Mouse (Mus musculus): ENCODE measurements around the gene Cnot11.
A peak's percentile ranks its signal among the peaks of the same experiment; 100 is the strongest.

Gene Cnot11

GRCm38 (mm10) chr1:39534831-39535230, at the start of gene Cnot11:
Gene Cnot11, plus strand, starts transcription at chr1:39534992.
- DNase-seq (ENCODE audit: extremely low spot score, low read depth, low spot score): no peak

- DNase-seq (ENCODE audit: extremely low spot score, low read depth, low spot score): no peak
These were observed 47.4 kb upstream of the Cnot11 start for GRCm38 (mm10) chr1:39487370-39487769.

GRCm38 (mm10) chr1:39493165-39493564, 41.6 kb upstream of the Cnot11 start:
- DNase-seq (ENCODE audit: extremely low spot score, low read depth, low spot score): no peak

GRCm38 (mm10) chr1:39493664-39494063, 41.1 kb upstream of the Cnot11 start:
- no peak for DNase-seq (ENCODE audit: extremely low spot score, low read depth, low spot score)

GRCm38 (mm10) chr1:39496995-39497394, 37.8 kb upstream of the Cnot11 start:
- no peak for DNase-seq (ENCODE audit: extremely low spot score, low read depth, low spot score)

GRCm38 (mm10) chr1:39497748-39498147, 37.0 kb upstream of the Cnot11 start:
- no peak for DNase-seq (ENCODE audit: extremely low spot score, low read depth, low spot score)

- DNase-seq (ENCODE audit: extremely low spot score, low read depth, low spot score): no peak
These were observed 35.3 kb upstream of the Cnot11 start for GRCm38 (mm10) chr1:39499485-39499941.

GRCm38 (mm10) chr1:39502817-39503633, 31.8 kb upstream of the Cnot11 start:
- DNase-seq (ENCODE audit: extremely low spot score, low read depth, low spot score): no peak

GRCm38 (mm10) chr1:39504261-39504660, 30.5 kb upstream of the Cnot11 start:
- no peak for DNase-seq (ENCODE audit: extremely low spot score, low read depth, low spot score)

- no peak for DNase-seq (ENCODE audit: extremely low spot score, low read depth, low spot score)
These were observed 29.2 kb upstream of the Cnot11 start for GRCm38 (mm10) chr1:39505600-39505999.

GRCm38 (mm10) chr1:39511775-39512174, 23.0 kb upstream of the Cnot11 start:
- no peak for DNase-seq (ENCODE audit: extremely low spot score, low read depth, low spot score)

- no peak for DNase-seq (ENCODE audit: extremely low spot score, low read depth, low spot score)
These were observed 22.6 kb upstream of the Cnot11 start for GRCm38 (mm10) chr1:39512183-39512582.

- no peak for DNase-seq (ENCODE audit: extremely low spot score, low read depth, low spot score)
These were observed 19.3 kb upstream of the Cnot11 start for GRCm38 (mm10) chr1:39515303-39515991.

GRCm38 (mm10) chr1:39521326-39521725, 13.5 kb upstream of the Cnot11 start:
- DNase-seq (ENCODE audit: extremely low spot score, low read depth, low spot score): no peak

- no peak for DNase-seq (ENCODE audit: extremely low spot score, low read depth, low spot score)
These were observed 12.3 kb upstream of the Cnot11 start for GRCm38 (mm10) chr1:39522519-39522918.

GRCm38 (mm10) chr1:39525763-39526162, 9.0 kb upstream of the Cnot11 start:
- DNase-seq (ENCODE audit: extremely low spot score, low read depth, low spot score): no peak

GRCm38 (mm10) chr1:39526371-39527167, 8.2 kb upstream of the Cnot11 start:
- DNase-seq (ENCODE audit: extremely low spot score, low read depth, low spot score): no peak

- peak; percentile 53 for DNase-seq (ENCODE audit: extremely low spot score, low read depth, low spot score)
These were observed 7.4 kb upstream of the Cnot11 start for GRCm38 (mm10) chr1:39527432-39527831.

GRCm38 (mm10) chr1:39528319-39528718, 6.5 kb upstream of the Cnot11 start:
- DNase-seq (ENCODE audit: extremely low spot score, low read depth, low spot score): no peak

GRCm38 (mm10) chr1:39530258-39530943, 4.4 kb upstream of the Cnot11 start:
- DNase-seq (ENCODE audit: extremely low spot score, low read depth, low spot score): peak; percentile 67

GRCm38 (mm10) chr1:39531036-39531435, 3.8 kb upstream of the Cnot11 start:
- no peak for DNase-seq (ENCODE audit: extremely low spot score, low read depth, low spot score)
